Mouse (Mus musculus): ENCODE results near the gene Tmem131. TPM values are rescaled to one million over a fixed set of nuclear protein-coding genes. Genes with fewer than 3 reads are reported as not detected.

Tmem131 gene
- total and polyA plus RNA-seq, 3 experiments: 9.7 to 39.9 (median 11.5) TPM

GRCm38 (mm10) chr1:36874874-36875561, 68.4 kb downstream of the Tmem131 start:
- peak; percentile 51 for DNase-seq (ENCODE audit: extremely low read depth)
- no peak overlapping the region for H3K4me3 ChIP-seq (replicated peaks in 1 of 3; ENCODE audit: low read depth in 2 of 3, low read length in 2 of 3, poor library complexity in 1 of 3)
- H3K27ac ChIP-seq (ENCODE audit: insufficient read depth, low read depth): 0 out of 2 replicates have a peak overlapping the region, but pooled peaks have one; percentile 11
- in situ Hi-C loops (cut with MboI; ENCODE audit: low pct_ligation_motif_present, low pct_unique_long_range_greater_than_20kb, low sequenced_read_pairs): no loop called here
- no peaks in the 10 kb centered on the region for H3K27me3 ChIP-seq (replicated peaks)
- H3K4me2 ChIP-seq (ENCODE audit: insufficient read depth, low read depth, poor library complexity, severe bottlenecking): peak overlapping the region; percentile 3; the same call in 1 of the 2 replicates
- H3K9me3 ChIP-seq (replicated peaks; ENCODE audit: low read length): no peaks in the 10 kb centered on the region
- H3K9ac ChIP-seq (ENCODE audit: insufficient read depth, low read depth): no peak overlapping the region
- no peak; a peak in 1 of 4 replicates for TF ChIP-seq CTCF (conservative IDR thresholded peaks at IDR 0.05 in 1 of 2, IDR thresholded peaks at IDR 0.05 in 1 of 2; ENCODE audit: low read depth in 2 of 2, low read length in 2 of 2)
- TF ChIP-seq TBP (conservative IDR thresholded peaks at IDR 0.05; ENCODE audit: low read depth, low read length): no peak
- 0 out of 2 replicates have a peak, but pooled peaks have one; percentile 8 for TF ChIP-seq IRF4 (IDR thresholded peaks at IDR 0.05; ENCODE audit: low read depth, low read length)
- TF ChIP-seq EP300 (IDR thresholded peaks at IDR 0.05; ENCODE audit: low read length): peak; percentile 51; the same call in 1 of the 2 replicates
- TF ChIP-seq PAX5 (IDR thresholded peaks at IDR 0.05; ENCODE audit: low read length): no peak
- peak; percentile 10 for TF ChIP-seq RAD21 (IDR thresholded peaks at IDR 0.05; ENCODE audit: low read depth, low read length)
- no peak for TF ChIP-seq UBTF (IDR thresholded peaks at IDR 0.05; ENCODE audit: low read depth, low read length)
- TF ChIP-seq ELF1 (IDR thresholded peaks at IDR 0.05; ENCODE audit: low read depth, low read length): 0 out of 2 replicates have a peak, but pooled peaks have one; percentile 11
- no peak for TF ChIP-seq USF1 (IDR thresholded peaks at IDR 0.05; ENCODE audit: low read depth, low read length)
- no peak for TF ChIP-seq ZKSCAN1 (IDR thresholded peaks at IDR 0.05; ENCODE audit: borderline replicate concordance, low read depth, low read length)
- no peak for TF ChIP-seq SMC3 (IDR thresholded peaks at IDR 0.05; ENCODE audit: low read depth, low read length)
- TF ChIP-seq MEF2A (IDR thresholded peaks at IDR 0.05; ENCODE audit: borderline replicate concordance, low read depth, low read length): no peak
- dilution Hi-C loops (cut with MboI; ENCODE audit: extremely low pct_ligation_motif_present, extremely low pct_unique_long_range_greater_than_20kb, low sequenced_read_pairs): no loop called here
- H3K4me1 ChIP-seq (ENCODE audit: control insufficient read depth in 1 of 2, insufficient read depth in 2 of 2): peaks cover 13 to 33% of the 10 kb centered on the region in 2 experiments
- no peaks in the 10 kb centered on the region for H3K79me2 ChIP-seq (replicated peaks; ENCODE audit: control insufficient read depth, extremely low read depth, insufficient read depth, poor library complexity, severe bottlenecking)
- peaks cover 11 to 45% of the 10 kb centered on the region in 2 experiments for H3K36me3 ChIP-seq (replicated peaks in 1 of 2; ENCODE audit: control insufficient read depth in 1 of 2, insufficient read depth in 1 of 2, low read length in 1 of 2)

- no peak overlapping the region for H3K4me3 ChIP-seq (replicated peaks in 1 of 3; ENCODE audit: low read depth in 2 of 3, low read length in 2 of 3, poor library complexity in 1 of 3)
- dilution Hi-C loops (cut with MboI; ENCODE audit: extremely low pct_ligation_motif_present, extremely low pct_unique_long_range_greater_than_20kb, low sequenced_read_pairs) (no loop called here), in situ Hi-C loops (cut with MboI; ENCODE audit: low pct_ligation_motif_present, low pct_unique_long_range_greater_than_20kb, low sequenced_read_pairs) (no loop called here)
- peaks cover 11 to 20% of the 10 kb centered on the region in 2 experiments for H3K4me1 ChIP-seq (ENCODE audit: control insufficient read depth in 1 of 2, insufficient read depth in 2 of 2)
- no peak overlapping the region for H3K9ac ChIP-seq (ENCODE audit: insufficient read depth, low read depth)
- TF ChIP-seq JUND (conservative IDR thresholded peaks at IDR 0.05; ENCODE audit: low read depth, low read length): no peak
- no peak for TF ChIP-seq E2F4 (IDR thresholded peaks at IDR 0.05; ENCODE audit: insufficient replicate concordance, low read depth, low read length)
- no peak for TF ChIP-seq ZC3H11A (IDR thresholded peaks at IDR 0.05; ENCODE audit: low read depth, low read length)
- TF ChIP-seq KAT2A (IDR thresholded peaks at IDR 0.05; ENCODE audit: insufficient replicate concordance, low read length): no peak
- TF ChIP-seq ZNF384 (IDR thresholded peaks at IDR 0.05; ENCODE audit: low read depth, low read length): no peak
- no peak for TF ChIP-seq EP300 (IDR thresholded peaks at IDR 0.05; ENCODE audit: low read length)
- no peak for TF ChIP-seq CHD1 (IDR thresholded peaks at IDR 0.05; ENCODE audit: low read depth, low read length)
- TF ChIP-seq ETS1 (conservative IDR thresholded peaks at IDR 0.05; ENCODE audit: low read depth, low read length): no peak
- no peak for TF ChIP-seq CHD2 (IDR thresholded peaks at IDR 0.05; ENCODE audit: low read length)
- H3K79me2 ChIP-seq (replicated peaks; ENCODE audit: control insufficient read depth, extremely low read depth, insufficient read depth, poor library complexity, severe bottlenecking): no peaks in the 10 kb centered on the region
- H3K4me2 ChIP-seq (ENCODE audit: insufficient read depth, low read depth, poor library complexity, severe bottlenecking): no peak overlapping the region
- DNase-seq (ENCODE audit: extremely low read depth): no peak
- no peaks in the 10 kb centered on the region for H3K9me3 ChIP-seq (replicated peaks; ENCODE audit: low read length)
- peaks cover 11 to 49% of the 10 kb centered on the region in 2 experiments for H3K36me3 ChIP-seq (replicated peaks in 1 of 2; ENCODE audit: control insufficient read depth in 1 of 2, insufficient read depth in 1 of 2, low read length in 1 of 2)
- H3K27me3 ChIP-seq (replicated peaks): no peaks in the 10 kb centered on the region
- no peak overlapping the region for H3K27ac ChIP-seq (ENCODE audit: insufficient read depth, low read depth)
These were observed 72.2 kb downstream of the Tmem131 start for GRCm38 (mm10) chr1:36871238-36871637.

All from CH12.LX (cell line).